Mouse (Mus musculus) intestine, embryonic 14.5 days (tissue): ENCODE measurements around the gene Adck1. TPM values are rescaled to one million over a fixed set of nuclear protein-coding genes. Genes with fewer than 3 reads are reported as not detected.

Experiments
- ATAC-seq: fragments of 200-750 bp; cut with Nextera tagmentation; replicated peaks from 2 replicates; pipeline ENCODE4 v1.8.0; 2017; ENCODE audit warnings: low read depth, moderate number of reproducible peaks, moderate TSS enrichment, moderate library complexity; ENCODE audit not compliant: low FRiP score, low TSS enrichment
- DNase-seq: peaks from one replicate; pipeline ENCODE4 v3.0.0-alpha.2; 2018; ENCODE audit warnings: low spot score
- H3K27ac ChIP-seq: fragments of 300-500 bp; sonication (generic); 2 replicates; pipeline ENCODE4 v1.5.1; 2014; ENCODE audit warnings: low read depth, mild to moderate bottlenecking, control low read depth
- H3K27me3 ChIP-seq: fragments of 300-500 bp; sonication (generic); replicated peaks from 2 replicates; pipeline ENCODE4 v1.6.1; 2014; ENCODE audit warnings: low read length, control low read depth; ENCODE audit not compliant: control insufficient read depth, insufficient read depth
- H3K36me3 ChIP-seq: fragments of 300-500 bp; sonication (generic); 2 replicates; pipeline ENCODE4 v1.6.1; 2014; ENCODE audit warnings: low read length, control low read depth; ENCODE audit not compliant: control insufficient read depth, insufficient read depth
- H3K4me1 ChIP-seq: fragments of 300-500 bp; sonication (generic); replicated peaks from 2 replicates; pipeline ENCODE4 v1.6.1; 2014; ENCODE audit warnings: low read length, control low read depth, mixed read lengths; ENCODE audit not compliant: control insufficient read depth, insufficient read depth
- H3K4me2 ChIP-seq: fragments of 300-500 bp; sonication (generic); 2 replicates; pipeline ENCODE4 v1.6.1; 2014; ENCODE audit warnings: low read length
- H3K4me3 ChIP-seq: fragments of 300-500 bp; sonication (generic); 2 replicates; pipeline ENCODE4 v1.5.1; 2014; ENCODE audit warnings: low read depth, low read length, control low read depth, mixed read lengths
- H3K9ac ChIP-seq: fragments of 300-500 bp; sonication (generic); 2 replicates; pipeline ENCODE4 v1.6.1; 2014; ENCODE audit warnings: mild to moderate bottlenecking, low read length
- H3K9me3 ChIP-seq: fragments of 300-500 bp; sonication (generic); 2 replicates; pipeline ENCODE4 v1.6.1; 2016; ENCODE audit warnings: low read length, control low read depth; ENCODE audit not compliant: control insufficient read depth
- WGBS: fragments of 180-500 bp; shearing (Covaris S2); extraction: QIAGEN DNeasy Blood & Tissue Kit; methylation state at CpG from one replicate; pipeline ENCODE4 v1.1.7; 2014; 5-methylcytosine and 5-hydroxymethylcytosine counted together
- polyA plus RNA-seq: library from polyadenylated mRNA; unstranded; fragments of >200 nt; fragmentation: Nextera tagmentation; extraction: Ambion mirVana; gene quantifications from 2 replicates; pipeline ENCODE4 v1.2.1, GENCODE M21; 2014

The Adck1 gene
- polyA plus RNA-seq, 1 experiment from 2014 or later: 15.7 TPM

DNA sequence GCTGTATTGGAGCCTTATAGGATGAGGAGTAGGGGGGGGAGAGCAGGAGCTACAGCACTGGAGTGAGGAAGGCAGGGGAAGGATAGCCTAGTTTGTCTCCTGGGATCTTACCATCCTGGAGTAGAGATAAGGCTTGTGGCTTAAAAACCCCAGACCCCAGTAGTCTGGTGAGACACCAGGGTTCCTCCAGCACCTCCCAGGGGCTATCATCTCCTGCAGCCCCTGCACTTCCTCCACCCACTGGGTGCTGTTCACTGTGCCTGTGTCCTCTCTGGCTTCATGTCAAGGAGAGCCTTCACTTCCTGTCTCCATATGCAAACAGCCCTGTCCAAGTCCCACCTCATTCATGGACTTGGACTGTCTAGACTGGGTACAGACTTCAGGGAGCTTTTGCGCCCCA, 96.7 kb downstream of the Adck1 start:
- no peaks in the 10 kb centered on the region for H3K4me1 ChIP-seq
- H3K27ac ChIP-seq: no peak overlapping the region
- no peak for DNase-seq
- peaks cover 6% of the 10 kb centered on the region; the same call in 1 of the 2 replicates for H3K36me3 ChIP-seq
- no peaks in the 10 kb centered on the region for H3K27me3 ChIP-seq
- H3K4me2 ChIP-seq: no peak overlapping the region
- no peak overlapping the region for H3K9ac ChIP-seq
- no peak for ATAC-seq
- H3K4me3 ChIP-seq: no peak overlapping the region
- 91% methylated on average over 1 of the region's 1 CpGs for WGBS
- no peaks in the 10 kb centered on the region for H3K9me3 ChIP-seq

DNA sequence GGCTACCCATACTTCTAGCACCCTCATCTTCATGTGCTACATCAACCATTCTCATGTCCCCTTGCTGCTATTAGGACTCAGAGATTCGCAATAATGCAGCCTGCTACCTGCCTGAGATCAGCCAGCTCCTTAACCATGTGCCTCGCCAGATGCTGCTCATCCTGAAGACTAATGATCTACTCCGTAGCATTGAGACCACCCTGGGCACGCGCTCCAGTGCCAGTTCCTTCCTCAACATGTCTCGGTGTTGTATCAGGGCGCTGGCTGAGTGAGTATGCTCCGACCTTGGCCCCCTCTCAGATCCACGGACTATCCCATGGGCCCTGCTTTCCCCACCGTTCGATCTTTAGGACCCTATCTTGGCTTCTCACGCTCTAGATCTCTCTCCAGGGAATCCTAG, 98.6 kb downstream of the Adck1 start:
- WGBS: 89% methylated on average over 12 of the region's 12 CpGs
- ATAC-seq (no peak), DNase-seq (no peak)
- Histone ChIP-seq H3K4me3 (no peak overlapping the region), H3K9ac (no peak overlapping the region), H3K27ac (no peak overlapping the region), H3K27me3 (no peaks in the 10 kb centered on the region), H3K4me2 (no peak overlapping the region), H3K36me3 (peaks cover 6% of the 10 kb centered on the region; the same call in 1 of the 2 replicates), H3K9me3 (no peaks in the 10 kb centered on the region), H3K4me1 (no peaks in the 10 kb centered on the region)

DNA sequence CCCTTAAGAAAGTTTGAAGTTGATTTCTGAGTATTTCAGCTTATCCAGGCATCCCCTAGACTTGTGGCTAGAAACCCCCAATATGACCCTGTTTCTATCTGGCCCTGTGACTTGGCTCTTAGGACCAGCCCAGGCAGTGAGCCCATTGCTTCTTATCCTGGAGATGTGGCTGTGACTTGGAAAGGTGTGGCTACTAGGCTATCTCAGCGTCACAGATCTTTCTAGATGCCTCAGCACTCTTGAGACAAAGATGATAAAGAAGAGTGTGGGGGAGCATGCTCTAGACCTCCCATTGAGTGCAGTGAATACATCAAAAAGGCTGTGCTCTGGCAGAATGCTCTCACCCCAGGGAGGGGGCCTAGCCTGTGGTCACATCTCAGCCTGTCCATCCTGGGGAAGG, 99.1 kb downstream of the Adck1 start:
- no peaks in the 10 kb centered on the region for H3K4me1 ChIP-seq
- H3K27me3 ChIP-seq: no peaks in the 10 kb centered on the region
- H3K27ac ChIP-seq: no peak overlapping the region
- WGBS: 90% methylated on average over 1 of the region's 1 CpGs
- H3K9me3 ChIP-seq: no peaks in the 10 kb centered on the region
- no peak overlapping the region for H3K9ac ChIP-seq
- no peak for ATAC-seq
- peaks cover 6% of the 10 kb centered on the region; the same call in 1 of the 2 replicates for H3K36me3 ChIP-seq
- H3K4me2 ChIP-seq: no peak overlapping the region
- no peak overlapping the region for H3K4me3 ChIP-seq
- DNase-seq: no peak

DNA sequence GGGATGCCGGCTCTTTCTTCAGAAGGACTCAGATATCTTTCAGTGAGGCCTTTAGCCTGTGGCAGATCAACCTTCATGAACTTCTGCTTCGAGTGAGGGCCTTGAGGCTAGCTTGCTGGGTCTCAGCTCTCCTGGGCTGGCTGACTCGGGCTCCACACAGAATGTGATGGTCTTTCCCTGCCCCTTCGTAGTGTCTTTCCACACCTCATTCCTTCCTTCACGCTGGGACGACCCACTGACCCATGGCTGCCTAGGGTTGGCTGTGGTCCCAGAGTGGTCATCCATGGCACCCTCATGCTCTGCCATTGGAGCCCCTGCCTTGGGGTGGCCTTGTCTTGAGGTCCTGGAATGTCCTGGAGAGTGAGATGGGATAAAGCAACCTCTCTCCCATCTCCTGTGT, 100.7 kb downstream of the Adck1 start:
- no peak overlapping the region for H3K9ac ChIP-seq
- H3K9me3 ChIP-seq: no peaks in the 10 kb centered on the region
- H3K27me3 ChIP-seq: no peaks in the 10 kb centered on the region
- DNase-seq (no peak), ATAC-seq (no peak)
- H3K4me3 ChIP-seq: no peak overlapping the region
- H3K27ac ChIP-seq: no peak overlapping the region
- peaks cover 6% of the 10 kb centered on the region; the same call in 1 of the 2 replicates for H3K36me3 ChIP-seq
- H3K4me2 ChIP-seq: no peak overlapping the region
- WGBS: 90% methylated on average over 6 of the region's 6 CpGs
- no peaks in the 10 kb centered on the region for H3K4me1 ChIP-seq

DNA sequence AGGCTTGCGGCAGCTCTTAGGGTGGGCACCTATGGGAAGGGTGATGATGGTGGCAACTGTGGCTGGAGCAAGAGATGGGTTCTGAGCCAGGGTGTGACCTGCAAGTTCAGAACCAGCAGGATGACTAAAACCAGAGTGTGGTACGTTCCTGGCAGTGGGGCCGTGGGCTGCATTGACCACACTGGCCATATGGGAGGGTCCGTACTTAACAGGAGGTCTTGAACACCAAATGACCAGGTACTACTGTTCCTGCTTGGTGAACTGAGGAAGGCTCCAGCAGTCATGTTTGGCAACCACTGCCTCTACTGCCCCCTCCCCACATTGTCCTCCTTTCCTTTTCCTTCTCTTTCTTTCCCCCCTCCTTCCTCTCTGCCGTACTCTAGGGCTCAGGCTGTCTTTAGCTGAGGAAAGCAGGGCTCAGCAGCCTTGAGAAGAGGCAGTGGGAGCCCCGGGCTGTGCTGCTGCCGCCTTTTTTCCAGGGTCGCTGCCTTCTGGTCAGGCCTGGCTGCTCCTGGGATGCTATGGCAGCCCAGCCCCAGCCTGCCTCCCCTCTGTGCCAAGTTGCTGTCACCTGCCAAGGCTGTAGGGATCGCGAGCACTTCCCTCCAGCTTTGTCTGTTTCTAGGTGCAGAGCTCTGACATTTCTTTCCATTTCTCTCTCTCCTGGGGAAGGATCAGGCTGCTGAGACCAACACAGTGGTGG, 103.4 kb downstream of the Adck1 start:
- no peaks in the 10 kb centered on the region for H3K27me3 ChIP-seq
- H3K9ac ChIP-seq: no peak overlapping the region
- H3K4me2 ChIP-seq: no peak overlapping the region
- H3K27ac ChIP-seq: no peak overlapping the region
- no peaks in the 10 kb centered on the region for H3K4me1 ChIP-seq
- WGBS: 86% methylated on average over 10 of the region's 10 CpGs
- ATAC-seq (no peak), DNase-seq (no peak)
- H3K9me3 ChIP-seq: no peaks in the 10 kb centered on the region
- peaks cover 6% of the 10 kb centered on the region; the same call in 1 of the 2 replicates for H3K36me3 ChIP-seq
- H3K4me3 ChIP-seq: no peak overlapping the region

DNA sequence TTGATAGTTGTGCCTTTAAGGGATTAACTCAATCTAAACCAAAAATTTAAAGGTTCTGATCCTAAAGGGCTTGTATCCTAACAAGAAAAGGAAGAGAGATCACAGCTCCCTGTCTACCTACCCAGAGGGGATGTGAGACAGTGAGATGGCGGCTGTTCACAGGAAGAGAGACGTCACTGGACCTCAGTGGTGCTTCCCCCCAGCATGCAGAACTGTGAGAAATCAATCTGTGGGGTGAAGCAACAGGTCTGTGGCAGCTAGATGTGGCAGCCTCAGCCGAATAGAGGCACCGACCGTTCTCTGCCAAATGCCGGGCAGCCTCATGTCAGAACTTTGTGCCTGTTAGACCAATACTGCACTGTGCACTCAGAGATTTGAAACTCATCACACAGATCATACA, 106.4 kb downstream of the Adck1 start:
- DNase-seq: no peak
- no peaks in the 10 kb centered on the region for H3K4me1 ChIP-seq
- WGBS: 86% methylated on average over 6 of the region's 6 CpGs

DNA sequence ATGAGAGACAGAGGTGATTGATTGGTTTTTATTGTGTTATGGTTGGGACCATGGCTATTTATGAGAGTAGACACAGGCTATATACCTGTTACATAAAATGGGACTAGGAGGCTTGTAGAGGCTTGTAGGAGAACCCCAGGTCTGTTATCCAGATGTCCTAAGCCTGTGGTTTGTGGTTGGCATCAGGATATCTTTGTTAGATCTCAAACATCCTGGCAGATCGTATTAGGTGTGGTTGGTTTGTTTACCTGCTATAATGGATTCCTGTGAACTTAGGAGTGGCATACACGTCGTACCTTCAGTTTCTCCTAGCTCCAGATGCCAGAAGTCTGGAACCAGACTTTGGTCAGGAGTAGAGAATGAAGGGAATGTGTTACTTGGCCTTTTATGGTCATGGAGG, 106.9 kb downstream of the Adck1 start:
- Histone ChIP-seq H3K27me3 (no peaks in the 10 kb centered on the region), H3K36me3 (no peaks in the 10 kb centered on the region), H3K9me3 (no peaks in the 10 kb centered on the region), H3K4me1 (no peaks in the 10 kb centered on the region), H3K4me3 (no peak overlapping the region), H3K27ac (no peak overlapping the region), H3K9ac (no peak overlapping the region), H3K4me2 (no peak overlapping the region)
- ATAC-seq (no peak), DNase-seq (no peak)
- WGBS: 64% methylated on average over 3 of the region's 3 CpGs

More for the DNA sequence above, 106.4 kb downstream of the Adck1 start:
- H3K27me3 ChIP-seq: no peaks in the 10 kb centered on the region
- H3K4me2 ChIP-seq: no peak overlapping the region
- no peaks in the 10 kb centered on the region for H3K9me3 ChIP-seq
- no peak overlapping the region for H3K27ac ChIP-seq
- no peaks in the 10 kb centered on the region for H3K36me3 ChIP-seq
- no peak overlapping the region for H3K4me3 ChIP-seq
- no peak overlapping the region for H3K9ac ChIP-seq
- ATAC-seq: no peak

DNA sequence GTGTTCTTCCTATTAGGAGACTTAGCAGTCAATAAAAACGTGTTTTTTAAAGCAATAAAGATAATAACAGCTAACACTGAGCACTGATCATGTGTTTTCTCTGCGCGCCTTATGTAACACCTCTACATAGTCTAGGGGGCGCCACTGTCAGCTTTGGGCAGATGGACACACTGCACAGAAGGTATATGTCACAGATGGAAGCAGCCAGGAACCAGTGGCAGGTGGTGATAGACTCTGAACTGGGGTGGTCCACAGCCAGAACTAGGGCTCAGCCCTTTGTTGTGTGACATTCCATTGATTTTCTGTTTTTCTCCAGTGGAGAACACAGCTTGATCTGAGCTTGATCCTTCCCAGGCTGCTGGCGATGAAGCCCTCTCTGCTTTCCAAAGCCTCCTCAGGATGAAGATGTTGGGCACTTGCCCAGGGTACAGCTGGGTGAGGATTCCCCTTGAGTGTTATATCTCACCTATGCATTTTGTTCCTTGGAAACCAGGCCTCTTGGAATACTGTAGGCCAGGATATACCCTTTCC, 107.6 kb downstream of the Adck1 start:
- ATAC-seq: no peak

DNA sequence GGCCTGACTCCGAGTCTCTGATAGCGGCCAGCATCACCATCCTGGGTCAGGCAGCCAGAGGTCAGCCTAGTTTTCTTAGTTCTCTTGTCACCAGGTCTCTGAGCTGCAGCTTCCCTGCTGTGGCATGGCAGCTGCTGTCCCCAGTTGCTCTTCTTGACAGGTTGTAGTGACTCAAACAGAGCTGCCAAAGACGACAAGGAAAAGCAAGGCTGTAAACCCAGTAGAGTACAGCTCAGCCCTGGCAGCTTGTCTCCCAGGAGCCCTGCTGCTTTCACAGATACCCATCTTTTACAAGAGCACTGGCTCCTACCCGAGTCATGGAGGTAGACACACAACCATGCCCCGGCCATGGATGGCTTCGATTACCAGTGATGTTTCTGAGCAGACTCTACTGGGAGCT, 108.3 kb downstream of the Adck1 start:
- Histone ChIP-seq H3K36me3 (no peaks in the 10 kb centered on the region), H3K9ac (no peak overlapping the region), H3K4me2 (no peak overlapping the region), H3K4me1 (no peaks in the 10 kb centered on the region), H3K27me3 (no peaks in the 10 kb centered on the region), H3K27ac (no peak overlapping the region), H3K4me3 (no peak overlapping the region), H3K9me3 (no peaks in the 10 kb centered on the region)
- 72% methylated on average over 6 of the region's 6 CpGs for WGBS
- DNase-seq: no peak
- no peak for ATAC-seq

More for the DNA sequence above, 107.6 kb downstream of the Adck1 start:
- Histone ChIP-seq H3K4me3 (no peak overlapping the region), H3K4me2 (no peak overlapping the region), H3K27ac (no peak overlapping the region), H3K4me1 (no peaks in the 10 kb centered on the region), H3K27me3 (no peaks in the 10 kb centered on the region), H3K36me3 (no peaks in the 10 kb centered on the region), H3K9me3 (no peaks in the 10 kb centered on the region), H3K9ac (no peak overlapping the region)
- WGBS: 67% methylated on average over 5 of the region's 5 CpGs
- DNase-seq: no peak
